Mouse (Mus musculus): ENCODE results near the gene Diras1.
A peak's percentile ranks its signal among the peaks of the same experiment; 100 is the strongest.

Gene Diras1

GRCm38 (mm10) chr10:81028219-81028618 lies 2.8 kb upstream of the Diras1 start:
- no peak for DNase-seq (ENCODE audit: low spot score in 2 of 2)

- no peak for DNase-seq (ENCODE audit: low spot score in 2 of 2)
Observed at GRCm38 (mm10) chr10:81027331-81027730, 1.9 kb upstream of the Diras1 start.

GRCm38 (mm10) chr10:81026857-81027256 lies 1.4 kb upstream of the Diras1 start:
- DNase-seq (ENCODE audit: low spot score in 2 of 2): no peak

GRCm38 (mm10) chr10:81025047-81025621 lies 328 bp downstream of the Diras1 start:
- DNase-seq (ENCODE audit: low spot score in 2 of 2): no peak

- no peak for DNase-seq (ENCODE audit: low spot score in 2 of 2)
Observed at GRCm38 (mm10) chr10:81024346-81024937, 1.0 kb downstream of the Diras1 start.

- DNase-seq (ENCODE audit: low spot score in 2 of 2): no peak
Observed at GRCm38 (mm10) chr10:81022744-81023143, 2.7 kb downstream of the Diras1 start.

GRCm38 (mm10) chr10:81021547-81022110 lies 3.8 kb downstream of the Diras1 start:
- no peak for DNase-seq (ENCODE audit: low spot score in 2 of 2)

- no peak for DNase-seq (ENCODE audit: low spot score in 2 of 2)
Observed at GRCm38 (mm10) chr10:81020207-81020606, 5.3 kb downstream of the Diras1 start.

GRCm38 (mm10) chr10:81019687-81020086 lies 5.8 kb downstream of the Diras1 start:
- DNase-seq (ENCODE audit: low spot score in 2 of 2): no peak

GRCm38 (mm10) chr10:81018326-81018725 lies 7.1 kb downstream of the Diras1 start:
- DNase-seq (ENCODE audit: low spot score in 2 of 2): peak in 1 of 2 experiments; percentile 54

- peak; percentile 68 to 89 for DNase-seq (ENCODE audit: low spot score in 2 of 2)
Observed at GRCm38 (mm10) chr10:81016645-81017044, 8.8 kb downstream of the Diras1 start.

- DNase-seq (ENCODE audit: low spot score in 2 of 2): no peak
Observed at GRCm38 (mm10) chr10:81015666-81016065, 9.8 kb downstream of the Diras1 start.

GRCm38 (mm10) chr10:81014393-81015384 lies 10.8 kb downstream of the Diras1 start, which contains the start of gene Gng7:
Gng7 (minus strand) TSS chr10:81014945.
- DNase-seq (ENCODE audit: low spot score in 2 of 2): peak; percentile 95

- DNase-seq (ENCODE audit: low spot score in 2 of 2): no peak
Observed at GRCm38 (mm10) chr10:81010851-81011250, 14.6 kb downstream of the Diras1 start.

GRCm38 (mm10) chr10:81007240-81007639 lies 18.2 kb downstream of the Diras1 start:
- DNase-seq (ENCODE audit: low spot score in 2 of 2): peak in 1 of 2 experiments; percentile 49

GRCm38 (mm10) chr10:81006005-81006677 lies 19.3 kb downstream of the Diras1 start:
- DNase-seq (ENCODE audit: low spot score in 2 of 2): no peak

- no peak for DNase-seq (ENCODE audit: low spot score in 2 of 2)
Observed at GRCm38 (mm10) chr10:81001161-81001560, 24.3 kb downstream of the Diras1 start.

GRCm38 (mm10) chr10:81000197-81001062 lies 25.0 kb downstream of the Diras1 start:
- DNase-seq (ENCODE audit: low spot score in 2 of 2): no peak

- peak; percentile 82 to 92 for DNase-seq (ENCODE audit: low spot score in 2 of 2)
Observed at GRCm38 (mm10) chr10:80999362-81000196, 25.9 kb downstream of the Diras1 start.

GRCm38 (mm10) chr10:80998778-80999177 lies 26.7 kb downstream of the Diras1 start:
- peak; percentile 60 to 80 for DNase-seq (ENCODE audit: low spot score in 2 of 2)
